Mouse (Mus musculus) brain, adult 2 months (tissue): ENCODE results near the gene Nudt2.
A peak's percentile ranks its signal among the peaks of the same experiment; 100 is the strongest.
"Not testable (repeated sequence)": the region's sequence is repeated elsewhere in the genome, so short reads cannot be mapped to it uniquely, and the experiment has no call there.

ENCODE experiments used
- DNase-seq: peaks from one replicate; pipeline ENCODE4 v3.0.0; 2011; ENCODE audit warnings: low read depth, low spot score

Gene Nudt2

DNA sequence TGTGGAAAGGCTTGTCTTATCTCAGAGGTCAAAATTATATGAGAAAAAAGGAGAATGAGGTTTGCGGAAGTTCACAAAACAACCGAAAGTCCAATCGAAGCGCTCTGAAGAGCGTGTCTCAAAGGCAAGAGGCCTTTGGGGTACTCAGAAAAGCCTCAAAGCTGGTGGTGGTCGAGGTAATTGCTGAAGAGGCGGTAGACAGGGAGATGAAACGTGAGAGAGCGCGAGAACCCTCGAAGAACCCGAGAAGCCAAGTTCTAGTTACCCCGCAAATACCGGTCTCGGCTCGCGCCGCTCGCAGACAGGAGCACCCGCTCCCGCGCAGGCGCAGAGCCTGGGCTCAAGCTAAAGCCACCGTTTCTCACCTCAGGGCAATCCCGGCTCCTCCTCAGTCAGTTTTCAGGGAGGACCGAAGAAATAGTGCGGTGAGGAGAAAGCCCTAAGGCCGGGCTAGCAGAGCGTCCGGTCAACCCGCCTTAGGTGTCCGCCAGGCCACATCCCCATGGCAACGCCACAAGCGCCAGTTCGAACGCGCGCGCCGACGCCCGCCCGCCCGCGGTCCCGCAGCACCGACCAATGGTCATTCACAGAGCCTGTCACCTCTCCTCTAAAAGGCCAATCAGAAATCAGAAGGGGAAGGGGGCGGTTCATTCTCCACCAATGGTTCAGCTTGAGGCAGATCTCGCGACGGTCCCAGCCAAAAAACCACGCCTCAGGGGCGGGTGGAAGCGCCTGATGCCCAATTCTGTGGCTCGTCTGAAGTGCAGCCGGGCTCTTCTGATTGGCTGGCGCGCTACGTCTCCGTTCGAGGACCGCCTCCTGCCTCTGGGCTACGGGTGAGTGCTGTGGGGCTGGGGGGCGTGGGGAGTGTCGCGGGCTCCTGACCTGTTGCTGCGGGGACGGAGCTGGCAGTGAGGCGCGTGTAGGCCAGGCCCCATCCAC is at the start of gene Nudt2, which contains the start of gene Kif24:
Gene Nudt2, plus strand, starts transcription at position 807 of the 942 bp plus-strand sequence.
Gene Kif24, minus strand, starts transcription at position 543 of the 942 bp plus-strand sequence.
- DNase-seq, result peak; percentile 100

DNA sequence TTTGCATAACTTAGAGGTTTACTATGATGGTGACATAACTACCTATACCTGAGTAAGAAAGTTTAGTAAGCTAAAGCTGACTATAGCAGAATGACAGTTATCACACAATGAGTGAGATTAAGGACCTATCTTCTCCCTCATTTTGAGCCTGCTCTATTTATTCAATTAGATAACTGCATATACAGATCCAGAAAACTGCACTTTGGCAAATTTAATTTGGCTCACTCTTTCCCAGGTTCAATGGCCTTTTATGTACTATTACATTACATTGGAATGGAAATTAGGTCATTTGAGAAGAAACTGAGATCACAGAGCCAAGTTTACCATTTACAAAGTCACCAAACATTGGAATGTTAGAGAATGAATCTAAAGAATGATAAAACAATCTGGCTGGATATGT is 48.0 kb upstream of the Nudt2 start:
- no peak for DNase-seq

DNA sequence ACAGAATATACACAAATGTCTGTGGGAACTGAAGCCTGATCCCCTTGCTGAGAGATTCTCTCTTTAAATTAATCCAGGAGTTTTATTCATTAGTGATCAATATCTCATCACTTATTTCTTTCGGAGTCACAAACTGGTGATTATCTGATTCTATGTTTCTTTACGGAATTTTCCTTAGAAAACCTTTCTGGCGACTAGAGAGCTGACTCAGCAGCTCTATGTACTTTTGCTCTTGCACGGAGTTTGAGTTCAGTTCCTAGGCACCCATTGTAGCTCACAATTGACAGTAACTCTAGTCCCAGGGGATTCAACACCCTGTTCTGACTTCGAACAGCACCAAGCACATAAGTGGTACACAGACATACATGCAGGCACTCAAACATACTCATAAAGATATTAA is 26.0 kb upstream of the Nudt2 start:
- no peak for DNase-seq

DNA sequence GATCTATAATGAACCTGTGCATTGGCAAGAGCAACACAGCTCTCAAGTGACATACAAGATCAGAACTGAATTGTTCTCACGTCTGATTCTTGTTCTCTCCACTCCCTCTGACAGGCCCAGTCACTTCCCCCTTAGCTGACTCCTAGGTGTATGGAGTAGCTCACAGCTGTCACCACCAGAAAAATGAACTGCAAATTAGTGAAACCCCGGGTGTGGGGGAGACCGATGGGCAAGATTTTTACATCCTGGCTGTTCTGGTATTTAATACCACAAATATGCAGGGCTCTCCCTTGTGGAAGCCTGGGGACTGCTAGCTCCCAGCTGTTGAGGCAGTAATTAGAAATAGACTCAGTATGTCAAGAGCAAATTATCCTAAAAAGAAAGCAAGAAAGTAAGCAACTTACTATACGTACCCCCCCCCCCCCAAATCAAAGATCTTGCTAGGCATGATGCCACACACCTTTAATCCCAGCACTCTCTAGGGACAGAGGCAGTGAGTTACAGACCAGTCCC is 22.1 kb upstream of the Nudt2 start:
- DNase-seq, result no peak

DNA sequence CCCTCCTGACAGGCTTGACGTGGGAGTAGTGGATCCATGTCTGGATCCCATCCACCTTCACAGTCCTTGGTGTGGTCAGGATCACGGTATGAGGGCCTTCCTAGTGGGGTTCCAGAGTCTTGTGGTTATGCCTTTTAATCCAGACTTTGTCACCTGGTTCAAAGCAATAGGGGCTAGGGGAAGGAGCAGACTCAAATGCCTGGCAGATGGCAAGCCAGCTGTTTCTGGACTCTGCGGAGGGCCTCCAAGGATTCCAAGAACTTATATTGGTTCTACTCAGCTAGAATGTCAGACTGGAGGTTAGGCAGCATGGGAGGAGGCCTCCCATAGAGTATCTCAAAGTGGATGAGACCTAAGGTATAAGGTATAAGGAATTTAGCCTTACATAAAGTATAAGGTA is 17.4 kb upstream of the Nudt2 start:
- DNase-seq, result no peak

DNA sequence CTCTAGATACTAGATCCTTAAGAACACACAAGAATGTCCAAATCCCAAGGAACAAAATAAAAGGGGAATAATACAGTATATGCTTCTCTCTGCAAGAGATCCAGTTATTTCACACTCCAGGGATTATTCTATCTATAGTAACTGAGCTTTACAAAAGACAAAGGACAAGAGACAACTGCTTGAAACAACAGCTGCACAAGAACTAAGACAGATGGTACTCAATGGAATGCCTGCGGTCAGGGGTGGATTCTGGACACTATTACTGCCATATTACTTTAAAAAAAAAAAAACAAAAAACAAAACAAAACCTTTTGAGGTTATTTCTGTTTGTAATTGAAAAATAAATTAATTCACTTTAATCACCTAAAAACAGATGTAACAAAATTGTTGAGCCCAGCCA is 4.3 kb upstream of the Nudt2 start:
- DNase-seq, result no peak

DNA sequence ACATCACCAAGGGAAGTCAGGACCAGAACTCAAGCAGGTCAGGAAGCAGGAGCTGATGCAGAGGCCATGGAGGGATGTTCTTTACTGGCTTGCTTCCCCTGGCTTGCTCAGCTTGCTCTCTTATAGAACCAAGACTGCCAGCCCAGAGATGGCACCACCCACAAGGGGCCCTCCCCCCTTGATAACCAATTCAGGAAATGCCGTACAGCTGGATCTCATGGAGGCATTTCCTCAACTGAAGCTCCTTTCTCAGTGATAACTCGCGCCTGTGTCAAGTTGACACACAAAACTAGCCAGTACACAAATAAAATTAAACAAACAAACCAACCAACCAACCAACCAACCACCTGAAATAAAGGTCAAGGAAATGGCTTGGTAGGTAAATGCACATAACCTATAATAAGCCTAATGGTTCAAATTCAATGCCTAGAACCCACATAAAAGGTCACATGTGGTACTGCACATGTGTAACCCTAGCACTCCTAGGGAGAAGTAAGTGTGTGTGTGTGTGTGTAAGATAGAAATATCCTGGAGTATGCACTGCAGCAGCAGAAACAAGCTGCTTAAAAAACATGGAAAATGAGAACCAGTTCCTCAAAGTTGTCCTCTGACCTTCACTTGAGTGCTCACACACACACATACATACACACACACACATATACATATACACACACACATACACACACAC is 1.8 kb upstream of the Nudt2 start:
- DNase-seq, result not testable (repeated sequence)

DNA sequence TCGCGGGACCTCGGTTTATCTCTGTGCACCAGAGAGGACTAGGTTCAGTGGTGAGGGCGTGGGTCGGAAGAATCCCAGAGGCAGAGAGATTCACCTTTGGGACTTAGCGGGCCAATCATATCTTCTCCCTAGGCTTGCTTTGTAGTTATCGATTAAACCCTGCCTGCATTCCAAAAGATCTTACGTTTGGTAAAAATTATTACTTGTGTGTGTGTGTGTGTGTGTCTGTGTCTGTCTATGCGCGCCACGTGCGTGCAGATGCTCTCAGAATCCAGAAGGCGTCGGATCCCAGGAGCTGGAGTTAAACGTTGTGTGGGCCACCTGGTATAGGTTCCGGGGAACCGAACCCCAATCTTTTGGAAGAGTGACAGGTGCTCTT is 325 bp downstream of the Nudt2 start:
- DNase-seq, result peak; percentile 34

DNA sequence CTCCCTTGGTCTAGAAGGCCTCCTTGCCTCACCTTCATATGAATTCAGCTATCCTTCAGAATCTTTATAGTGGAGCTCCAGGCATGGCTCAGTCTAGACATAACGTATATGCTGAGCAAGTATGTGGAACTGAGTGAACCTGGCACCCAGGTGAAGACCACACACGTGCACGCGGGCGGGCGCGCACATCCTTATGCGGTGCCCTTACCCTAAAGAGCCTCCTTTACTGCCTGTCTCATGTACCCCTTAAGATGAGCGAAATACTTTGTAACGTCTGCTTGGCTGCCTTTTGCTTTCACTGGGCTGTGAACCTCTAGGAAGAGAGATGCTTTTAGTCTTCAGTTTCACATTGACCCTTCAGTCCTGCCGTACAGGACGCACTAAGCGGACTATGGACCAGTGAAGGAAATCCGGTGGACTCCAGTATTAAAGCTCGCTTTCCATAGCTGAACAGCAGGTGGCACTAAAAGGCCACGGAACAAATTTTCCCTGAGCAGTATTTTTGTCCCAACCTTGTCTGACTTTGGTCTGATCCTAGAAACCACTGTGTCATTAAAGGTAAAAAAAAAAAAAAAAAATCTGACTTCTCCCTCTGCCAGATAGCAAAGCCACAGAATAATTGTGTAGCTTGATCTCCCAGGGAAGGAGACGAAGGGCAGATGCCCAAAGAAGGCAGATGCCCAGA is 3.6 kb downstream of the Nudt2 start:
- peak; percentile 79 for DNase-seq

DNA sequence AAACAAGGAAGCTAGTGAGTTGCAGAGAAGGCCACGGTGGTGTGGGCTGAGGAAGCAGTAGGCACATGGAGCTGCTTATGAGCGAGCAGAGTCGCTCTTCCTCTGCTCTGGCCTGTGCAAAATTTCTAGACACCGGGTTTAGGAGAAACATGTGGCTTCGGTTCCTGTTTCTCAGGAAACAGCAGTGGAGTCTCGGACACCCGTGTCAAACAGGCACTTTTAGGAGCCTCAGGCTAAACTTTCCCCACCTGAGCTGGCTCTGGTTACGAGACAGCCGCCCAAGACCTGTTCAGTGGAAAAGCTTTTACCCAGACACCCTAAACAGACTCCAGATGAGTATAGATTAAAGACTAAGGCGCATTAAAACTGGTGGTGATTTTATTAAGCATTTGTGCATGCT is 4.2 kb downstream of the Nudt2 start:
- DNase-seq, result no peak

DNA sequence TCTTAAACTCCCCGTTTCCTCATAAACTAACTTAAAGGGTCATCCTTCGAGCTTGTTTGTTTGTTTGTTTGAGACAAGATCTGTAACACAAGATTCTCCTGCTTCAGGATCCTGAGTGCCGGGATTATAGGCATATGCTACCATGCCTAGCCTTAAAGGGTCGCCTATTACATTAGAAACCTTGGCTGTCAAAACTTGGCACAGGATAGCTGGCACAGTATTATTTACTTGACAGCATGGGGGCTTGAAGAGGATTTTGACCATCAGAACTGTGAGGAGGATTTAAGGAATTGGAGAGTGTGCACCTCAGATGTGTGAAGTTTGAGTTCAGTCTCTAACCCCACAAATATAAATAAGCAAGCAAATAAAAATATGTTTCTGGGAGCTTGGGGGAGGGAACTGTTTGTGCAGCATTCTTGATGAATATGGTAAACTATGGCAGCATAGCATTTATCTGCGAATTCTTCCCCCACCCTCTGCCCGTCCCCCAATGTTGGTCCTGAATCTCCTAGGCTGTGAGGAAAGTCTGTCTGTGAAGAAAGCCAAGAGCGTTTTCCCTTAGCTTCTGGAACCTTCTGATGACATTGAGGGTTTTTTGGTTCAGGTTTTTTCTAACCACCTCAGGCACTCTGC is 5.2 kb downstream of the Nudt2 start:
- no peak for DNase-seq

DNA sequence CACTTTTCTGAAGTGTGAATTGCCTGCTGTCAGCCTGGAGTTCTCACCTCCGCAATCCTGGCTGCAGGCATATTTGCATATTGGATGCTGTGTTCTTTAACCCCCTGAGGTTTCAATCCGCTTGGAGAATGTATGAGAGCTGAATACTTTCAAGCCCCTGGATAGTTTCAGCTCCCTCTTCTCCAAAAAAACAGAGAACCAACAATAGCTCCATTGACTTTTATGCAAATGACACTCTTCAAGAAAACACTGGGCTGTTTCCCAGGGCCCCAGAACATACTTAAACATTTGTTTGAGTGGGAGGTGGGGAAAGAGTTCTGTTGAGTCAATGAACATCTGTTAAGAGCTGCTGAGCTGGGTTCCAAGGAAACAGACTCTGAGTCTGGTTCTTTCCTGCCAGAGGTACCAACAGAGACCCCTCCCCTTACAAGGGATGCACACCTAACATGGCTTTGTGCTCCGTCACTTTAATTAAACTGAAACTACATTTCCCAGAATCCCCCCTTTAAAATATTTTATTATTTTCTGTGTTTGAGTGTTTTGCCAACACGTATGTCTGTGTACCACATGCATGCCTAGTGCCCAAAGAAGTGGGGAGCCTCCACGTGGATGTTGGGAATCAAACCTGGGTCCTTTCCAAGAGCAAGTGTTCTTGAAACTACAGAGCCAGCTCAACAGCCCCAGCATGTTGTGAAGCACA is 5.9 kb downstream of the Nudt2 start:
- DNase-seq, result peak; percentile 88

DNA sequence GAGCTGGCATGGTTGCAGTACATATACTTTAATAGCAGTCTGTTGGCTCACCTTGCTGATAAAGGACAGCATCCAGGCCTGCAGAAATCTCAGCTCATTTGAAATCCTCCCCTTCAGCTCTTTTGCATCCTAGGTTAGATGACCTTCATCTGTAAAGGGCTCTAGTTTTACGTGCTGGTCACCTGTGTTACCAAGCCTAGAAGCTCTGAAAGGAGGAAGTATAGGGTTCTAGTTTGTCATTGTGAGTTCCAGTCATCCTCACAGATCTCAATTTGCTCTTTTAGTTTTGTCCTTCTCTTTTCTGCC is 6.4 kb downstream of the Nudt2 start:
- no peak for DNase-seq

DNA sequence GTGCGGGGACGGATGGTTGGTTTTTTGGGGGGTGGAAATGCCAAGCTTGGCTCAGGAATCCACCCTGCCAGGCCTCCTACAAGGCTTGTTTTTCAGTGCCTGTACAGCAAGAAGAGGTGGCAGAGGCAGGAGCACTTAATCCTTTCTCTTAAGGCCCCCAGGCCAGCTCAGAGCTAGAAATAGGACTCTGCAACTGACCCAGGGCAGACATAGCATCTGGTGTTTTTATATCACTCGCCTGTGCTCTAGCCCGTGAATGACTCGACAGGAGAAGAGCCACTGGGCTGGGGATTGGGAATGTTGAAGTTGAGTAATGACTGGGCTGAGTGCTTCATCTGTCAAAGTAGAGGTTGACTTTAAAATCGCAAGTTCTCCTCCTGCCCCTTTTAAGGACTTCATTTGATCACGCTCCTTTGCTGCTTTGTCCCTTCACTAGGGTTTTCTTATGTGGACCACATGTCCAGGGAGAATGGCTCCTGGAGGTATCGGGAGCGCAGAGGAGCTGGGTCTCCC is 12.8 kb downstream of the Nudt2 start:
- DNase-seq, result no peak

DNA sequence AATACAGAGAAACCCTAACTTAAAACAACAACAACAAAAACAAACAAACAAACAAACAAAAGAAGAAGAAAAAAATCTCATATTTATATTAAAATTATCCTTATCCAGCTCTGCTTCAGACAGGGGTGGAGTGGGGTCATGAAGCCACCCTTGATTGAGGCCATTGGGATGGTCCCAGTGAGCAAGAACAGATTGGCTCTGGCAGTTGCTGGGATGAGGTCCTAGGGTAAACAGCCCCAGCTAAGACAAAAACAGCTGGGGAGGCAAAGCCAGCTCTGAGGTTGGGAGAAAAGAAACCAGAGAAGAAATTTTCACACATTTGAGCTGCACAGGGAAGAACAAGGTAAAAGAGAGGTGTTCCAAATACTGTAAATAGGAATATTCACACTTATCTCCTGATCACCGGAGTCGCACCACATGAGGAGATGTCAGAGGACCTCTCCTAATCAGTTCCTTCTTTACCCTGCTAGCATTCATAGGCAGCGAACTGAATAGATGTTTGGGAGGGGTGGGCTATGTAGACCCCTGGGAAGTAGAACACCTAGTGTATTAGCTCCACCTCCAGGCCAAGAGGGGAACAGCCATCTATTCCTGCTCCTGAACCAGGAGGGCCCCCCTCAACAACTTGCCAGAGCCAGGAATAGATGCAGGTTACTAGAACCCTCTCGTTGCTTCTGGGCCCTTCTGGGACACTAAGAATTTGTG is 14.0 kb downstream of the Nudt2 start:
- DNase-seq, result no peak

DNA sequence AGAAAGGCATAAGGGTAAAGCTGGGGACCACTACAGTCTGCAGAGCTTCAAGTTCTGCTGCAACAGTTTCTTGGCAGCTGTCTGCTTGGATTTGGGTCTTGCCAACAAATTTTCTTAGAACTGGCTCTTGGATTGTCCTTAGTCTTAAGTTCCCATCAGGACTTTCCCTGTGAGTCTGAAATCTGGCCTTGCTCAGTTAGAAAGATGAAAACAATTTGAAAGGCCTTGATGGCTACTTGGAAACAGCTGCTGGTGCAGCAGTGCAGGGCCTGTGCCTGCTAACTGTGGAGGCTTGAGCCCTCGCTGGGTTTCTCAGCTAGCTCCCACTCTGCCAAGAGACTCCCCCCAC is 14.5 kb downstream of the Nudt2 start:
- no peak for DNase-seq

DNA sequence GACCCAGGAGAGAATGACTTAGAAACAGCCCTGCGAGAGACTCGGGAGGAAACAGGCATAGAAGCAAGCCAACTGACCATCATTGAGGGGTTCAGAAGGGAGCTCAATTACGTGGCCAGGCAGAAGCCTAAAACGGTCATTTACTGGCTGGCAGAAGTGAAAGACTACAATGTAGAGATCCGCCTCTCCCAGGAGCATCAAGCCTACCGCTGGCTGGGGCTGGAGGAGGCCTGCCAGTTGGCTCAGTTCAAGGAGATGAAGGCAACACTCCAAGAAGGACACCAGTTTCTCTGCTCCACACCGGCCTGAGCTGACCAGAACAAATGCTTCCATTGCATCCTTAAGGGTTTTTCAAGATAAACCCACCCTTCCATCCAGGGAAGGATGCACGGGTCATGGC is 15.3 kb downstream of the Nudt2 start:
- DNase-seq, result no peak

DNA sequence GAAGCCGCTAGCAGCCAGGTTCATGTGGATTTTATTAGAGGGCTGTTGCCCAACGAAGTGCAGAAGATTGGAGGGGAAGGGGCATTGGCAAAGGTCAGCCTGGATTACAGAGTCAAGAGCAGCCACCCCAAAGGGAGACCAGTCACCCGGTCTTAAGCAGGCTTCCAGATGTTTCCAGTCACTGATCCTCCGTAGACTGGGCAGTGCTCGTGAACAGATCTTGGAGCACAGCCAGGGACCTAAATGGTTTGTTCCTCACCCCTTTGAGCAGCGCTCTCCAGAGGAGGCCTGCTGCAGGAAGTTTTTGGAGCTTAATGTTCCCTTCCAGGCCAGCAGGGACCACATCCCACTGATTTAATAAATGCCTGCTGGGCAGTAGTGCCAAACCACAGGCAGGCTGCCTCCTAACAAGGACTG is 16.7 kb downstream of the Nudt2 start:
- DNase-seq, result no peak

DNA sequence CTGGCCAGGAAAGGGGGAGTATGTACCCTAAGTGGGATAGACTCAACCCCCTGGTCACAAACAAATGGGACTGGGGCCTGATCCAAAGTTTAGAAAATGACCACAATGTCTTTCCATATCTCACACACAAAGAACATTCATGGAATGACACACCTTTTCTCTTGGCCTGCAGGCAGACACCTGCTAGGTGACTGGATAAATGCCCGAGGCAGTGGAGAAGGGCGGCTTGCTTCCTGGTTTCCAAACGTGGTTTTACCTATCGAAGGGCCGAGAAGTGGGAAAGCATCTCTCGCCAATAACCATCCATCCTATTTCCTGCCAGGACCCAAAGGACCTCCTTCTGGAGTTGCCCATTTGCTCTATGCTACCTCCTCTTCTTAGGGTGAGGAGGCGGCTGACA is 28.0 kb downstream of the Nudt2 start:
- DNase-seq, result no peak

DNA sequence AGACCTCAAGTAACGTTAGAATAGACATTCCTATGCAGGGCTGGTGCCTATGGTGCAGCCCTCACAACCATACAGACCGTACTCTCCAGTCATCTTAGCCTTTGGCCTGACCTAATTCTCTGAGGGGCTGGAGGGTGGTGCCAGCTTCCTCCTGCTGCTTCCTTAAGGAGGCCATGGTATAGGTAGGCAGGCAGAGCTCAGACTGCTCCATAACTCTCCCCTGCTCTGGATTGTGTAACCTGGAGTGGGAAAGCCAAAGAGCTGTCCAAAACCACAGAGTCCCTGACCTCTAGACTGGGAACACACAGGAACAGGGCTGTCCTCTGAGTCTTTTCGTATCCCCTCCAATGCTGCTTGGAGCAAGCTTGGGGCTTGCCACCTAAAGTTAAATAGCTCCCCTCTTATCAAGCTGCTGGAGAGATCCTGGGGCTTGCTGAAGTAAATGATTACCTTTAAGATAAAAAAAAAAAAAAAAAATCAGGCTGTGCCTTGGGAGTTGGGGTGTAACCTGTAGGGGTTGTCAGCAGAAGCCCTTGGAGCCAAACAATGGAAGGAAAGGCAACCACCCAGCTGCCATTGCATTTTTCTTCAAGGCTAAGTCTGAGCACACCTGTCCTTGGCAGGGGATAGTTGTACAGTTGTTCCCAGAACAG is 28.6 kb downstream of the Nudt2 start:
- no peak for DNase-seq
